Mouse (Mus musculus): Measurements from ENCODE around the gene Hmgcs2. TPM values are rescaled to one million over a fixed set of nuclear protein-coding genes. Genes with fewer than 3 reads are reported as not detected.
A peak's percentile ranks its signal among the peaks of the same experiment; 100 is the strongest.

Gene Hmgcs2
- total and polyA plus RNA-seq, 2 experiments, result 765 to 1,077 TPM

DNA sequence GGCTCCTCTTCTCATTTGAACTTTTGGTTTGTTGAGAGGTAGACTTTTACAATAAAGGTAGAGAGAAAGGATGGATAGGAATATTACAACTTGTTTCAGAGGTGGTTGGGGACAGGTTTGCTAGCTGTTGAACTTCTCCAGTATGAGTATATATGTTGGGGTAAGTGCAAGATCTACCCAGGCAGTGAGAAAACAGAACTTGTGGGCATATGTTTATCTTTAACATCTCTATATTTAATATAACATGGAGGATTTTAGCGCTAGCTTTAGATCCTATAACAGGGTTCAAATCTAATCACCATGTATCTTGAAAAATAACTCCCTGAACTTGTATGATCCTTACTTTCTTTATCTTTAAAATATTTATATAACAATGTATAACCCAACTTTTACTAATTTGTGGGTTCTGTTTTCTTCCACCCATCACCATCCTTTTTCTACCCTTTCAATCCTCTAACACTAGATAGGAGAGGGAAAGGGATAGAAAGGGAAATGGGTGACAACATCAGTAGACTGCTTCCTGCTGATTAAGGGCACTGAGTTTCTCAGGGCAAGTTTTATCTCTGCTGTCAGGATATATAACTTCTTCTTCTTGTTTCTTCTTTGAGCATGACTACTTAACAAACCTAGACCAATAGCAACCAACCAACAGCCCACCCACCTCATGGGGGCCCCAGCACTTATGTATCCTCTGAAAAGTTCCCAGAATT, 19.3 kb downstream of the Hmgcs2 start:
- peaks cover 88% of the 10 kb centered on the region for H3K36me3 ChIP-seq (ENCODE audit: control insufficient read depth, insufficient read depth, low read length)
- no peaks in the 10 kb centered on the region for H3K79me2 ChIP-seq (ENCODE audit: control insufficient read depth, insufficient read depth, low read length)
- no peak for TF ChIP-seq POLR2A (IDR thresholded peaks at IDR 0.05; ENCODE audit: extremely low read depth, insufficient read depth, low read length)
- TF ChIP-seq CTCF (IDR thresholded peaks at IDR 0.05; ENCODE audit: low read depth, low read length), result no peak
- peak; percentile 14 for DNase-seq (ENCODE audit: extremely low read depth, low read depth, low spot score)
- H3K27me3 ChIP-seq (ENCODE audit: control insufficient read depth, insufficient read depth, low read length), result no peaks in the 10 kb centered on the region
- no peak overlapping the region for H3K9ac ChIP-seq (ENCODE audit: low read depth, low read length)
- 0 out of 2 replicates have a peak, but pooled peaks cover 2% of the 10 kb centered on the region for H3K4me1 ChIP-seq (ENCODE audit: control insufficient read depth, insufficient read depth, low read length)
- WGBS, result 94% methylated on average over 1 of the region's 1 CpGs
- H3K4me3 ChIP-seq (ENCODE audit: insufficient read depth, low read depth, low read length), result no peak overlapping the region
- H3K27ac ChIP-seq (replicated peaks; ENCODE audit: insufficient read depth, low read depth, low read length), result no peak overlapping the region

DNA sequence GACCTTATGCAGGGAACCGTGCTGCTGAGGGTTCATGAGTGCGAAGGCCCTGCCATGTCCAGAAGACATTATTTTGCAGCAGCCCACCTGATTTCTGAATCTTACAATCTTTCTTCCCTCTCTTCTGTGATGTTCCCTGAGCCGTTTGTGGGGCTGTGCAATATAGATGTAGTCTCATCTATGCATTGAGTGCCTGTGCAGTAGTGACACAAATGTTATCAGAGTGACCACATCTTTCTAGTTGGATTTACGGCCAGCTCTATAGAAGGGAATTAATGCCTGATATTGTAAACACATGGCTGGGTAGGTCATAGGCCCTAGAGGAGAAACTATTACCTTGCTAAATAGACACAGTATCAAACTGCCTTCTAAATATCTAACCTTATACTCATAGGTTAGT, 20.0 kb downstream of the Hmgcs2 start:
- DNase-seq (ENCODE audit: extremely low read depth, low read depth, low spot score), result peak; percentile 29
- H3K4me1 ChIP-seq (ENCODE audit: control insufficient read depth, insufficient read depth, low read length), result 0 out of 2 replicates have a peak, but pooled peaks cover under 1% of the 10 kb centered on the region
- 84% methylated on average over 4 of the region's 4 CpGs for WGBS
- H3K36me3 ChIP-seq (ENCODE audit: control insufficient read depth, insufficient read depth, low read length), result peaks cover 81% of the 10 kb centered on the region
- H3K4me3 ChIP-seq (ENCODE audit: insufficient read depth, low read depth, low read length), result no peak overlapping the region
- H3K27me3 ChIP-seq (ENCODE audit: control insufficient read depth, insufficient read depth, low read length), result no peaks in the 10 kb centered on the region
- no peak overlapping the region for H3K27ac ChIP-seq (replicated peaks; ENCODE audit: insufficient read depth, low read depth, low read length)
- H3K9ac ChIP-seq (ENCODE audit: low read depth, low read length), result no peak overlapping the region
- H3K79me2 ChIP-seq (ENCODE audit: control insufficient read depth, insufficient read depth, low read length), result no peaks in the 10 kb centered on the region
- no peak for TF ChIP-seq CTCF (IDR thresholded peaks at IDR 0.05; ENCODE audit: low read depth, low read length)
- TF ChIP-seq POLR2A (IDR thresholded peaks at IDR 0.05; ENCODE audit: extremely low read depth, insufficient read depth, low read length), result no peak

DNA sequence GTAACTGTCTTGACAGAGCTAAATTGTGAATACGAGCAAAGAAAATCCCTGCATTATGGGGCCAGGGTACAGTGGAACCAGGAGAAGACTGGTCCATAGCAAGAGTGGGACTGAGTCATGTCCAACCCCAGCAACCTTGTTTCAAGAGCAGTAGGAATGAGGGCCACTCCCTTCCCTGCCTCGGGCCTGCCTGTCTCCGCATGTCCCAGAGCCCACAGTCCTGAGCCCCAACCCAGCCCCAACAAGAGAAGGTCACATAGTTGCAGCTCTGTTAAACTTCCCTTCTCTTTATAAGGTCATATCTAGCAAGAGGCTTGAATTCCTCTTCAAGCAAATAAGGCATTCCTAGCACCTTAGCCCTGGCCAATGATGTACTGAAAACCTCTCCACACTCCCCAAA, 21.5 kb downstream of the Hmgcs2 start:
- no peak overlapping the region for H3K27ac ChIP-seq (replicated peaks; ENCODE audit: insufficient read depth, low read depth, low read length)
- H3K36me3 ChIP-seq (ENCODE audit: control insufficient read depth, insufficient read depth, low read length), result peaks cover 66% of the 10 kb centered on the region
- no peak overlapping the region for H3K9ac ChIP-seq (ENCODE audit: low read depth, low read length)
- H3K4me1 ChIP-seq (ENCODE audit: control insufficient read depth, insufficient read depth, low read length), result no peaks in the 10 kb centered on the region
- no peaks in the 10 kb centered on the region for H3K79me2 ChIP-seq (ENCODE audit: control insufficient read depth, insufficient read depth, low read length)
- no peaks in the 10 kb centered on the region for H3K27me3 ChIP-seq (ENCODE audit: control insufficient read depth, insufficient read depth, low read length)
- H3K4me3 ChIP-seq (ENCODE audit: insufficient read depth, low read depth, low read length), result no peak overlapping the region
- TF ChIP-seq POLR2A (IDR thresholded peaks at IDR 0.05; ENCODE audit: extremely low read depth, insufficient read depth, low read length) (no peak), CTCF (IDR thresholded peaks at IDR 0.05; ENCODE audit: low read depth, low read length) (no peak)
- 74% methylated on average over 3 of the region's 3 CpGs for WGBS
- DNase-seq (ENCODE audit: extremely low read depth, low read depth, low spot score), result peak; percentile 43

DNA sequence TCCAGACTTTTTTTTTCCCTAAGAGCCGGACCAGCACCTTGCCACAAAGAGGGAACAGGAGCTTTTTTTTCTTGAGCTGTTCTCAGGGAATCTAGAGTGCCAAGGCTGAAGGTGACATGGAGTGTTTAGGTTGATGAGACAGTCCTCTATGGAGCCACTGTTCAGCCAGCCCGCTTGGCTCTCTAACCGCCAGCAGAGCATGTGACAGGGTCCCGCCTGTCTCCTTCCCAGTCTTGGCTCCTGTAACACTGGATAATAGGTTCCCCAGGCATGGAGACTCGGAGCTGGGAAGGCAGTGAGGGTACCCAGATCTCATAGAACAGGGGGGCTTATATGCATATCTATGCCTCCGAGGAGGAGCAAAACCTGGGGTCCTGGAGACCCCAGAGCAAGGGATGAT, 28.4 kb downstream of the Hmgcs2 start:
- TF ChIP-seq POLR2A (IDR thresholded peaks at IDR 0.05; ENCODE audit: extremely low read depth, insufficient read depth, low read length), result no peak
- no peak for TF ChIP-seq CTCF (IDR thresholded peaks at IDR 0.05; ENCODE audit: low read depth, low read length)
- WGBS, result 86% methylated on average over 6 of the region's 6 CpGs
- no peaks in the 10 kb centered on the region for H3K4me1 ChIP-seq (ENCODE audit: control insufficient read depth, insufficient read depth, low read length)
- peak; percentile 54 for DNase-seq (ENCODE audit: extremely low read depth, low read depth, low spot score)
- no peak overlapping the region for H3K4me3 ChIP-seq (ENCODE audit: insufficient read depth, low read depth, low read length)
- no peak overlapping the region for H3K9ac ChIP-seq (ENCODE audit: low read depth, low read length)
- no peak overlapping the region for H3K27ac ChIP-seq (replicated peaks; ENCODE audit: insufficient read depth, low read depth, low read length)
- no peaks in the 10 kb centered on the region for H3K27me3 ChIP-seq (ENCODE audit: control insufficient read depth, insufficient read depth, low read length)
- peaks cover 20% of the 10 kb centered on the region for H3K36me3 ChIP-seq (ENCODE audit: control insufficient read depth, insufficient read depth, low read length)
- H3K79me2 ChIP-seq (ENCODE audit: control insufficient read depth, insufficient read depth, low read length), result no peaks in the 10 kb centered on the region

DNA sequence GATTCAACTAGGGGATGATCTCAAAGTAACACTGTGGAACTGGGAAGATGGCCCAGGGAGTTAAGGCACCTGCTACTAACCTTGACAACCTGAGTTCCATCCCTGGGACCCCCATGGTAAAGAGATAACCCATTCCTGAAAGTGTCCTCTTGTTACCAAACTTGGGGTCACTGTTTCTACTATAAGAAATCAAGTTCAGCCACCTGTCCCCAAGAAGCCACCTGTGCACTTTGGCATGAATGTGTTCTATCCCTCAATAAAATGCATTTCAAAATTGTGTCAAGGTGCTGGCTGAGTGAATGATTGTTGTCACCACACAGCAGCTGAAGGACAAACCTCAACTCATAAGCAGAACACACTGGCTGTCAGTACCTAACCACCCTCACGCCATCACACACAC, 30.2 kb downstream of the Hmgcs2 start:
- Histone ChIP-seq H3K9ac (ENCODE audit: low read depth, low read length) (no peak overlapping the region), H3K79me2 (ENCODE audit: control insufficient read depth, insufficient read depth, low read length) (no peaks in the 10 kb centered on the region), H3K4me1 (ENCODE audit: control insufficient read depth, insufficient read depth, low read length) (no peaks in the 10 kb centered on the region), H3K36me3 (ENCODE audit: control insufficient read depth, insufficient read depth, low read length) (peaks cover 20% of the 10 kb centered on the region), H3K27me3 (ENCODE audit: control insufficient read depth, insufficient read depth, low read length) (no peaks in the 10 kb centered on the region), H3K4me3 (ENCODE audit: insufficient read depth, low read depth, low read length) (no peak overlapping the region), H3K27ac (replicated peaks; ENCODE audit: insufficient read depth, low read depth, low read length) (no peak overlapping the region; the same call in 1 of the 2 replicates)
- TF ChIP-seq CTCF (IDR thresholded peaks at IDR 0.05; ENCODE audit: low read depth, low read length) (no peak), POLR2A (IDR thresholded peaks at IDR 0.05; ENCODE audit: extremely low read depth, insufficient read depth, low read length) (no peak)
- whole genome bisulfite sequencing, result 41% methylated on average over 1 of the region's 1 CpGs
- DNase-seq (ENCODE audit: extremely low read depth, low read depth, low spot score), result peak; percentile 81

DNA sequence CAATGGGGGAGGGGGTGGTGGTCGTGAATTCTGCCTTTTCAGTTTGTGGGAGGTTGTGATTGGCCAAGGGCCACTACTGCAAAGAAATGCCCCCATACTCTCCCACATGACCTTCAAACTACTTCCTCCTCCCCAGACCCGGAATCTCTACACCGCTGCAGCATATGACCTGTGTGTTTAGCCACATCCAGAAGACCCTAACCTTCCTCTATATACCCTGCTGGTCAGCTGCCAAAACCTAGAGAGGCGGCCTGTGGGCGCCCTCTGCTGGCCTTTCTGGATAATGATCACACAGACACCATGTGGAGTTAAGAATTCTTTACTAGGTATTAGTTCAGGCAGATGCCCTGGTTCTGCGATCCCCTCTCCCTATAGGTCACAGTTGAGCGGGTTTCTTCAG, 32.6 kb downstream of the Hmgcs2 start:
- no peak overlapping the region for H3K9ac ChIP-seq (ENCODE audit: low read depth, low read length)
- TF ChIP-seq POLR2A (IDR thresholded peaks at IDR 0.05; ENCODE audit: extremely low read depth, insufficient read depth, low read length) (no peak), CTCF (IDR thresholded peaks at IDR 0.05; ENCODE audit: low read depth, low read length) (peak; percentile 79)
- peaks cover 17% of the 10 kb centered on the region for H3K36me3 ChIP-seq (ENCODE audit: control insufficient read depth, insufficient read depth, low read length)
- no peaks in the 10 kb centered on the region for H3K4me1 ChIP-seq (ENCODE audit: control insufficient read depth, insufficient read depth, low read length)
- no peak overlapping the region for H3K4me3 ChIP-seq (ENCODE audit: insufficient read depth, low read depth, low read length)
- H3K27ac ChIP-seq (replicated peaks; ENCODE audit: insufficient read depth, low read depth, low read length), result no peak overlapping the region
- WGBS, result 12% methylated on average over 7 of the region's 7 CpGs
- no peaks in the 10 kb centered on the region for H3K79me2 ChIP-seq (ENCODE audit: control insufficient read depth, insufficient read depth, low read length)
- H3K27me3 ChIP-seq (ENCODE audit: control insufficient read depth, insufficient read depth, low read length), result no peaks in the 10 kb centered on the region
- peak; percentile 43 for DNase-seq (ENCODE audit: extremely low read depth, low read depth, low spot score)

Data from liver, adult 2 months (tissue).